Mouse (Mus musculus) frontal cortex, postnatal 25 days (tissue): ENCODE measurements around the gene Arl5c.

Experiments used
- DNase-seq, 2 experiments: peaks; one replicate each; pipeline ENCODE4 v3.0.0; 2022; ENCODE audit warnings: low spot score in 2 of 2

Gene Arl5c

DNA sequence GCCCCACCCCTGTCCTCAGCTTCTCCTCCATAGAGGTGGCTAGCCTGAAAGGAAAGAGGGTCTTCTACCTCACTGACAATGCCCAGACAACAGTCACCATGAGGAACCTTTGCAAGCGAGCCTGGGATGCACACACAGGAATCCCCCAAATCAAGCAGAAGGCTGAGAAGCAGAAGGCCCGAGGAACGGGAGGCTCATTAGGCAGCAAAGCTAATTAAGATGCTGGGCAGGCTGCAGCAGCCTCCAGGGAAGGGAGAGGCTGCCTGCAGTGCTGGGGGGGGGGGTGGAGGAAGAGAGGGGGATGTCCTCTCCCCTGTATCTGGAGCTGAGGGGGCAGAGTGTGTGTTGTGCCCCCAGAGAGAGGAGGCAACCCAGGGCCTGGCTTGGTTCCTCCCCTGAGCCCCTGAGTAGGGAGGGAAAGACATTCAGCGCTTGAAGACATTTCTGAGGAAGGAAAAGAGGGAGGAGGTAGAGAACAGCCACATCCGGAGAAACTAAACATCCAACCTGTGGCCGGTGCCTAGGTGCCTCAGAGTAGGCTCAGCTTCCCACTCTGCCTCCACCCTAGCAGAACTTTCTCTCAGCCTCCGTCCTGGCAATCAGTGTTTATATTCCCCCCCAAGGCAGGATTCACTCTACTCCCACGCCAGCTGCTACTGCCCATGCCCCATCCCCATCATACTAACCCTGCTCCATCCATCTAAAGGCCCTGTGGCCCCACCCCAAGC, 24.1 kb upstream of the Arl5c start:
- no peak for DNase-seq

DNA sequence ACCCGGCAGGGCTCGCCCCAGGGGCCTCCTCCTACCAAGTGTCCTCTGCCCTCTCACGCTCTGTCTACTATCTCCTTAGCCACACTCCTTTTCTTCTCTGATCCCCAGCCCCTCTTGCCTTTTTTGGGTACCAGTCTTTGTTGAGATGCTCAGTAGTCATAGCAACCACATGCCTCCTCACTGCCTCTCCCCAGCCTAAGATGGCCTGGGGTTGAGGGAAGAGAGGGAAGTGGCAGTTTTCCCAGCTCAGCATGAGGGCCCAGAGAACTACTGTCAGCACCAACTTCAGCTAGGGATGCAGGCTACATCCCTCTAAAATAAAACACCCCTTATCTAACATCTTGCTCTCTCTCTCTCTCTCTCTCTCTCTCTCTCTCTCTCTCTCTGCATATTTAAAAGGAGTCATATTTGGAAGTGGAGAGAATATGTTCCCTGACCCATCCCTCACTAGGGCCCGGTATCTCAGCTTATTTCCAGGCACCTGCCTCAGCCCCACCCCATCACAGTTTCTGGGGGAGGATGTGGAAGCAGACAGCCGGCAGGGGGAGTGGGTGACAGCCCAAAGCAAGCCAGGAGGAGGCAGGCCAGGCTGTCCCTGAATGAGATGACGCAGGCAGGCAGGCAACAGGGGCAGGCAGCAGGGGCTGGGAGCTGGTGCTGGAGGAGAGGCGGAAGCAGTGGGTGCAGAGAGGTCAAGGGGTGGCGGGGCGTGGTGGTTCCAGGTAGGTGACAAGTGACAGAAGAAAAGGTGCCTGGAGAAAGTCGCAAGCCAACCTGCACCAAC, 23.1 kb upstream of the Arl5c start:
- no peak for DNase-seq

DNA sequence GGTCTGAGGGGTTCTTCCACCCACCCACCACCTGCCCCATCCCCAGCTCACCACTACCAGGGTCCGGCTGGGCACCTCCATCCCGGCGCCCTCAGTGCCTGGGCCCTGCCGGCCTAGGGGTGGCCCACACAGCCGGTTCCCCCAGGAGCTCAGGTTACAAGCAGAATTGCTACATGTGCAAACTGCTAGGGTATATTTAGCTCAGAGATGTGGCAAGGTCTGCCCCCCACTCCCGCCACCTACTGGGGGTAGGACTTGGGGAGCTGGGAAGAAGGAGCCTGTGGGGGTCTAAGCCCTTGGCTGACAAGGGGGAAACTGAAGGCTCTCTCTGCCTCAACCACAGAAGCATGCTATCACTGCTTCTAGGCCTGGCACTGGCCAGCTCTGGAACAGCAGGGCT, 22.2 kb upstream of the Arl5c start:
- DNase-seq = no peak

DNA sequence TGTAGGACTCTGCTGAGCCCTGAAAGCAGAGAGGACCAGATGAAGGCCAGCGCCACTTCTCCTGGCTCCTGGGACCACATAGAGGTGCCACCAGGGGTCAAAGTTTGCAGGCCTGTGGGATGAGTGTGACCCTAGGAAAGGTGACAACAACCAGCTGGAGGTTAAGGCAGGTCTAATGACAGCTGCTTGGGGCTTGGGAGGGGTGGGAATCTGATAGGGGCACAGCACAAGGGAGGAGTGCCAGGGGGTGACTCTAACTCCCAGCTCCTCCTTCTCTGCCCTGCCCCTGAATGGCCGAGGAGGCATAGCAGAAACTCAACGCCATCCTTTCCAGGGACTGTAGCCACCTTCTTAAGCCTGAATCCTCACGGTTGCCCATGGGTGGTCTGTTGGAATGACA, 20.8 kb upstream of the Arl5c start:
- no peak for DNase-seq

DNA sequence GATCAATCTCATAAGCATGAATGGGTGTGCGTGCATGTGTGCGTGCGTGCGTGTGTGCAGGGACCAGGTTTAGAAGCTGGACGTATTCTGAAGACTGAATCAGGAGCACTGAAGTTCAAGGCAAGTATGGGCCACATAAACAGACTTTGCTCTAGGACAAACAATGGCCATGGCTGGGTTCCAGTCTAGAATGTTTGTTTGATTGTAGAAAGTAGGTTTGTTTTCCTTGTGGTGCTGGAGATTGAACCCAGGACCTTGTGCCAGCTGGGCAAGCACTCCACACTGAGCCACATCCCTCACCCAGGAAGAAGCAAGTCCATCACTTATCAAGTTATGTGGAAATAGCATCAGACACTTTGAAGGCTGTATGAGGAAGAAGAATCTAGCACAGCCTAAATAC, 20.2 kb upstream of the Arl5c start:
- DNase-seq = no peak

DNA sequence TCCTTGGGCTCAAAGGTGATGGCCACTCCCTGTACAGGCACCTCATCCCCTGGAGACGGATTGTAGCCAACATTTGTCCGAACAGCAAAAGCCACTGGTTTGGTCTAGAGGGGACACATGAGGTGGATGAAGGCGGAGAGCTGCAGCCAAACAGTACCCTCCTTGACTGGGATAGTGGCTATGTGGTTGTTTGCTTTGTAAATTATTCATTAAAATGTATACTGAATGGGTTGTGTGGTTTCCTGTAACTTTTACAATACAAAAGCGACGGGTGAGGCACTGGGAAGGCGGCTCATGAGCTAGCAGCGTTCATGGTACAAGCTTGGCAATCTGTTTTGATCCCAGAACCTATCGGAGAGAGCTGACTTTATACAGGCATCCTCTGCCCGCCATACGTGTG, 16.9 kb upstream of the Arl5c start:
- DNase-seq = no peak

DNA sequence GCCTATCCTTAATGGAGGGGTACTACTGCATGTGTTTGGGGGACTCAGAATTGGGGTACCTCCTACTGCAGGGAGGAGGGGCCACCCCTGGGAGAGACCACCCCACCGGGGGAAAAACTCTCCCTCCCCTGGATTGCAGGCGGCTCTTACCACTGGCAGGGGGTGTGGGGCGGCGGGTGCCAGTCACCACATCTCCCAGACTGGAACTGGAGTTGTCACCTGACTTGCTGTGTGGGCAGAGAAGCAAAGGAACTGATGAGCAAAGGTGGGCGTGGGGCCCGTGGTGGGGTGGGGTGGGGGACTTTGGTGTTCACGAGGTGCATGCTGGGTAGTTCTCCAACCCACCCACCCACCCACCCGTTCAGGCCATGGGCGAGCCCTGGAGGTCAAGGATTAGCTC, 15.7 kb upstream of the Arl5c start:
- no peak for DNase-seq

DNA sequence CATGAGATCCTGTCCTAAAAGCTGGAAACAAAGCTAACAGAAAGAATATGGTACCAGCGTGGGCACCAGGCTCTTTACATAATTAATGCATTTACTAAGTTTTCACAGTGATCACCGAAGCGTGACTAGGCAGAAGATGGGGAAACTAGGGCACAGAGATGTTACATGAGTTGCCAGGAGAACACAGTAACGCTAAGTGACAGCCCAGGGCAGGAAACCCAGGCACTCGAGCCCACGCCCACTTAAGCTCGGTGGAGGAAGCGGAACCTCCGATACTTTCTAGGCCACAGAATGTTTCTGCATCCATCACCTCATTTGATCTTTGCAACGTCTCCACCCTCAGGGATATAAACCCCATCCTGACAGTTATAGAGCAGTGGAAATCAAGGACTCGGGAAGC, 12.1 kb upstream of the Arl5c start:
- DNase-seq = no peak

DNA sequence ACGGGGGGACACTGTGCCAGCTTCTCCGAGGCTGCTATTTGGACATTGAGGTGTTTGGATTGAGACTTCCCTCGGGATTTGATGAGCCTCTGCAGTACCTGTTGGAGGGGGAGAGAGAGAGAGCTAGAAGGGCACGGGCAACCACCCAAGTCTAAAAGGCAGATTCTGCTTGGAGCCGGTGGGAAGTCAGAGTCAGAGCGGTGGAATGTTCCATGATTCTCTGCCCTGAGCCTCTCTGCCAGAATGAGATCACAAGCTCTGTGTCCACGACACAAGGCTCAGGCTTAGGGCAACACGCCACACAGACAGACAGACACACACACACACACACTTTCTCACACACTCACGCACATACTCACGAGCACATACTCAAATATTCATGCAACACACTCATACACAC, 9.7 kb upstream of the Arl5c start:
- no peak for DNase-seq

DNA sequence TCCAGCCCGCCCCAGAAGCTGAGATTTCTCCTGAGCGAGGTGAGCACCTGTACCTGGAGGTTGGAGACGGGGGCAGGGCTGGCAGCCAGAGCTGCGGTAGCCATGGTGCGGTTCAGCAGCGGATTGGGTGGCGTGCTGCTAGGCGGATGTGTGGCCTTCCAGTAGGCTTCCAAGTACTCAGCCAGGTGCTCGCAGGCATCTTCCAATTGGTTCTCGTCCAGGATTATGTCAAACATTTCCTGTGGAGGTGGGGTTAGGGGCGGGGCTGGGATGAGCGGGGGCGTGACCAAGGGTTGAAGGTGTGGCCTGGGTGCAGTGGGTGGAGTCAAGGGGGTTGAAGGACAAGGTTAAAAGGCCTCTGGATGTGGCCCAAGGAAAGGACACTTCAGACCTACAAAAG, 9.1 kb upstream of the Arl5c start:
- no peak for DNase-seq

DNA sequence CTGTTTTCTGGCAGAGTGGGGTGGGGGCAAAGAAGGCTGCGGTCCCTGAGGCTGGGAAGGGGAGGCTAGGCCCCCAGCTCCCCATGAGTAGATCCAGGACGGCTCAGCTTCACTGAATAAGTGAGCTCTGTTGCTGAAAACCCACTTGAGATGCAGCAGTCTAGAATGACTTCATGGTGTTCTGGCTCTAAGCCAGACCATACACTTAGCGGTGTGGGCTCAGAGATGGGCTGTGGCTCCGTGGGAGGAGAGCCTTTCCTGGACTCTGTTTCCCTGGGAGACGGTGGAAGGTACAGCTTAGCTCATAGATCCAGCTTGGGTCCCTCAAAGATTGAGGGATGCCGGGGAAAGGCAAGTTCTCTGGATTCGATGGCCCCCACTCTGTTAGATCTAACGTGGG, 8.2 kb upstream of the Arl5c start:
- no peak for DNase-seq

DNA sequence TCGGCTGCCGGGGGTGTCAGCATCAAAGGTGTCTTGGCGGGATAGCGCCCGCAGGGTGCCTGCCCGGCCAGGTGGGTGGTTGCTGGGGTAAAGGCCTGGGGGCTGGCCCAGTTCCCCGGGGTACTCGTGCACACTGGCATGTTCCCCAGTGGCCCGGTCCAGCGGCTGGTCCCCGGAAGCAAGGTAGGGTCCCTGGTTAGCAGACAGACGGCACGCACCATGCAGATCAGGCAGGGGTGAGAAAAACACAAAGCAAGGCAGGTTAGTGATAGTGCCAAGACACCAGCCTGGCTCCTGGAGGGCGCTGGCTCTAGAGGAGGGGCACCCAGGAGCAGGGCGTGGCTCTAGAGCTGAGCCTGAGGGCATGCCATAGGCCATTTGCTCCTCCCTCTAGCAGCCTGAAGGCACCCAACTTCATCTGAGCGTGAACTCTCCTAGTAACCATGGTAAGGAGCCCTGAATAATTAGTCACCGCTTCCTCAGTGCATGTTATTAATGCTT, 7.2 kb upstream of the Arl5c start:
- no peak for DNase-seq

DNA sequence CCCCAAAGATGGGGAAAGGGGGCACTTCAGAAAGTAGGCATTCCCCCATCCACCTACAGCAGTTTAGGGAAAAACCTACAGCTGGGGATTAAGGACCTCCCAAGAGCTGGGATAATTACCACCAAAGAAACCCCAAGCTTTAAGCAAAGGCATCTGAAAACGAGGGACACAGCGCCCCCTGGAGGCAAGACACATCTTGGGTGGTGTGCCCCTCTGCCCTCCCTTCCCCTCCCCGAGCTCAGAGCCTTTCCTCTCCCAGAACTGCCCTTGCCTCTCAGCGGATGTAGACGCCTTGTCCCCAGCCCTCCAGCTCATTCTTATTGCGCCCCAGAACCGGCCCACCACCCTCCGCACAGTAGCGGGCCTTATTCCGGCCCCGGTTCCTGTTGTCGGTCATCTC, 6.6 kb upstream of the Arl5c start:
- DNase-seq = no peak

DNA sequence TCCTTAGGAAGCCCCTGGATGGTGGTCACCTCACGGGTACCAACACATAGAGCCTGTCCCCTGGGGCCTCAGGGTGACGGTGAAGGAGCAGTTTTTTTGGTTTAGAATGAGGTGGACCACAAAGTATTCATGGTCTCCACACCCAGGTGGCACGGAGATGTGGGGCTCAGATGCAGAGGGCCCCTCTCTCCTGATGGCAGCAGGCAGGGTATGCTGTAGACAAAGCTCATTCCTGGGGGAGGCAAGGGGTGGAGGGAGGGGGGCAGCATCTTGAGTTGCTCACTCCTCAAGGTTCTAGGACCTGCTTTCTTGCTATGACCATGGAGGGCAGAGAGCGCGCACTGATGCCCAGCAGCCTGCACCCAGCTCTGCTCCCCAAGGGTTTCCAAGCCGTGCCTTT, 6.0 kb upstream of the Arl5c start:
- no peak for DNase-seq

DNA sequence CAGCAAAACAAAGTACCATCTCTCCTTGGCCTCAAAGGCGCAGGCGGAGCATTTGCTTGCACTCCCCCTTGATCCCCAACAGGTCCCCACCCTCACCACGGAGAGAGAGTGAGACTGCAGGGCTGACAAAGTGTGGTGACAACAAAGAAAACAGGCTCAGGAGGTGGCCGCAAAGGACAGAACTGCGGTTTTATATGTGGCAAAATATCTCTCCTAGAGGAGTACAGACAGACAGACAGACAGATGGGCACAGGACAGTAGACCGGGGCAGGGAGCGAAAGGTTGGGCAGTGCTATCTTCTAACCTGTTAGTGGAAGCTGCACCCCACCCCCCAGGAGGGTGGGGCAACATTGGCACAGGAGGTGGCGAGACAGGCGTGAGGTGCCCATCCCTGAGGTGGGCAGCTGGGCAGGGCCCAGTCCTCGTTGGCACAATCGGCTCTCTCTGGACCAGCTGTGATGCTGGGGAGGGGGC, 5.4 kb upstream of the Arl5c start:
- no peak for DNase-seq

DNA sequence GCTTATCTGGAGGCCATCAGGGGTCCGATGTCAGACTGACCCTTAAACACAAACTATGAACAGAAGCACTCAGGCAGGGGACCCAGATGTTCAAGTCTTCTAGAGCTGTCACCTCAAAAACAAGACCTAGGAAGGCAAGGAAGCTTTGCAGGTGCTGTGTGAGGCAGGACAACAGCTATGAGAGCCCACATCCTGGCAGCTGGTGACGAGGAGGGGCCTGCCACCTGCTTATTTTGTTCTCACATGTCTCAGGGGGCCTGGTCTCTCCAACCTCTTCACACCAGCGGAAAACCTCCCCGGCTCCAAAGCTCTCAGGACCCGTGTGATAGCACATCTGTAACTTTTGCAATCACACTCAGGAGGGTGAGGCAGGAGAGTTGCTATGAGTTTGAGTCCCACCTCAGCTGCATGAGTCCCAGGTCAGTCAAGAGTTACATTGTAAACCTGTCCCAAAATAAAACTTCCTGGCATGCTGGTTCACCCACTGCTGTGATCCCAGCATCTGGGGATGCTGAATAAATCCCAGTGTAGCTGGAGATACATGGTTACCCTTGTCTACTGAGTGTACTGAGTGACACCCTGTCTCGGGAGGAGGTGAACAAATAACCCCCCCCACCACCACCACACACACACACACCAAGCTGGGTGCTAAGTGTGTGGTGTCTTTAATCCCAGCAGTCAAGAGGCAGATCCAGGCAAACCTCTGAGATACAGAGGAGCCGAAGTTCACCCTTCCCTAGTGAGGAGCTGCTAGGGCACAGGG, 4.6 kb upstream of the Arl5c start:
- no peak for DNase-seq

DNA sequence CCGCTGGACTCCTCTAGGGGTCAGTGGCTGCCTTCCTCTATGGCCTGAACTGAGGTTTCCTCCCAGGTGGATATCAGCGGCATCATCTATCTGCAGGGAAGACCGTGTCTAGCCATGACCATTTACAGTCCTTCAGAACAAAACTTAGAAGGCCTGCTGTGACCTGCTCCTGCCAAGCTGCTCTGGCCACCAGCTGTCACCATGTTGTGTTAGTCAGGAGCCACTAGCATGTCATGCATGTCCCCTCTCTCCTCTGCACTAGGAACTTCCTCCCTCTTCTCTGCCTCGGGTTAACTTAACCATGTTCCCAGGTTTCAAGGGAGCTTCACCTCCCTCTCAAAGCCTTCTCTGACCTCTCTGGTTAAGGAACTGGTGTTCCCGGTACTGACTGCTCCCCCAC, 3.8 kb upstream of the Arl5c start:
- no peak for DNase-seq

DNA sequence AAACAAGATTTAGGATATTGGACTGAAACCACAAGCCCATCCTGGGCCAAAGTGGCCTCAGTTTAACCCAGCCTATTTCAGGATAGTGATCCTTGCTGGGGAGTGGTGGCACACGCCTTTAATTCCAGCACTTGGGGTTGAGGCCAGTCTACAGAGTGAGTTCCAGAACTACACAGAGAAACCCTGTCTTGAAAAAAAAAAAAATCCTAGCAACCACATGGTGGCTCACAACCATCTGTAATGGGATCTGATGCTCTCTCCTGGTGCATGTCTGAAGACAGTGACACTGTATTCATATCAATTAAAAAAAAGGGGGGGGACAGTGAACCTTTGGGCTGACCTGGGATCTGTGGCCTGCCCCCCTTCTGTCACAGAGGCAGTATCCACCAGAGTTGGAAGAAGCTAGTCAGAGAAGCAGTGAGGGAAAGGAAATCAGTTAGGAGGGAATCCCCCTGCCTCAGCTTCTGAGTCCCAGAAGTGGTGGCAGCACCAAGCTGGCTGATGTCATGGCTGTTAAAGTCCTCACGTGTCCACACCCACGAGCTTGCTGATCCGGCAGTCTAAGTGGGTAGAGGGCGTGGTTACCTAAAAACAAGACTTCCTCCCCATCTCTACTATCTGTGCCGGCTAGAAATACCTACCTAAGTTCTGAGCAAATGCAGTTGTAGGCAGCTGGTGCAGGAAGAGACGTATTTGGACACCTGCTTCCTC, 3.1 kb upstream of the Arl5c start:
- DNase-seq = peak in 1 of 2 experiments; percentile 46

DNA sequence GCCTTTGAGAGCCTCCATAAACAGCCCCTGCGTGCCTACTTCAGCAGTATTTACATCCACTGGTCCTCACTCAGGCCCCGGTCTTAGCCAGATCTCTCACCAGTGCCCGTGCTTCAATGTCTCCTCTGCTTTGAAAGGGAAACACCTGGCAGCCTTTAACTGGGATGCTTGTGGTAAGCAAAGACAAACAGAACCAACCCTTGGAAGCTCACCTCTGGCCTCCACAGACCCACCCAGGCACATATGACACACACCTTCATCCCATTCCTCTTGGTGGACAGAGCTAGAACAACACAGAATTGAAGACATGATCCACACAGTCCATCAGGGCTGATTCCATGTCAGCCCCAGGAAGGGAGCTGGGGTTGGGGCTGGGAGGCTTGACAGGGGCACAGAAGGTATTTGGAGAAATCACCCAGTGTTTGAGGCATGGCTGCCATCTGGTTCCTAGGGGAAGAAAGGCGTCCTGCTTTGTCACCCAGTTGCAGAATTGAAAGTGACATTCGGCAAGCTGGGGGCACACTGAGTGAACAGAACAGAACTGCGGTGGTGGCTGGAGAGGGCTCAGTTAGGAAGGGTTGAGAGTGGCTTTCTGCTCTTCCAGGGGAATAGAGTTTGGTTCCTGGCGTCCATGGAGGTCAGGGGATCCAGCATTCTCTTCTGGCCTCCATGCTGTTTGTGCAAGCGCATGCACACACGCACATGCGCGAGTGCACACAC, 2.3 kb upstream of the Arl5c start:
- no peak for DNase-seq

DNA sequence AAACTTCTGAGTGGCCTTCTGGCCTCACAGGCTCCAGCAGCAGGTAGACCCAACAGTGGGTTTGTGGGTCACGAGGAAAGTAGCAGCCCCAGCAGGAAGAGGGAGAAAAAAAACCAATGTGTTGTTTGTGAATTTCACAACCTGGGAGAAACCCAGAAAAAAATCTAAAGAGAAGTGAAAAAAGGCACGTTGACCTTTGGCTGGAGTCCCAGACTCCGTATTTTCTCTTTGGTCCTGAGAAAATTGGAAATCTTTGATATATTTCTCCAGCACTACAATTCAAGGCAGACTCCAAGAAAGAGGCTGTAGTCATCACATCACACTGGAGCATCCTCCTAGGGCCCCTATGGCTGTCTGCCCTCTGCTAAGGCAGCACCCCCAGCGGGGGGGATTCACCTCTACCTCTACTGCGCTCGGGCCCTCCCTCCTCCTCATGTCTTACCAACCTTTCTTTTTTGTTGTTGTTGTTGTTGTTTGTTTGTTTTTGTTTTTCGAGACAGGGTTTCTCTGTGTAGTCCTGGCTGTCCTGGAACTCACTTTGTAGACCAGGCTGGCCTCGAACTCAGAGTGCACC, 1.5 kb upstream of the Arl5c start:
- DNase-seq = no peak

DNA sequence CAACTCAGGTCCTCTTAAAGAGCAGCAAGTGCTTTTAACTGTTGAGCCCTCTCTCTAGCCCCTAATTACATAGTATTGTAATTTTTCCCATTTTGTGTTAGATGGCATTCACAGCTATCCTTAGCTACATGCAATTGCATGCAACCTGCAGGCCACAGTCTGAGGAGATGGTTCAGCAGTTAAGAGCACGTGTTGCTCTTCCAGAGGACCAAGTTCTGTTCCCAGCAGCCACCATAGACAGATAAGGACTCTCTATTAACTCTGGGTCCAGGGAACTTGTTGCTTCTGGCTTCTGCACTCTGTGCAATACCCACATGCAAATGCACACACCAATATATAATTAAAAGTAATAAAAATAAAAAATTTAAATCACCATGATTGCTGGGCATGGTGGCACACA, 710 bp upstream of the Arl5c start:
- DNase-seq = no peak
